Comparison of ENCODE assay signal across 18 mouse cellular contexts in the genomic region with DNA sequence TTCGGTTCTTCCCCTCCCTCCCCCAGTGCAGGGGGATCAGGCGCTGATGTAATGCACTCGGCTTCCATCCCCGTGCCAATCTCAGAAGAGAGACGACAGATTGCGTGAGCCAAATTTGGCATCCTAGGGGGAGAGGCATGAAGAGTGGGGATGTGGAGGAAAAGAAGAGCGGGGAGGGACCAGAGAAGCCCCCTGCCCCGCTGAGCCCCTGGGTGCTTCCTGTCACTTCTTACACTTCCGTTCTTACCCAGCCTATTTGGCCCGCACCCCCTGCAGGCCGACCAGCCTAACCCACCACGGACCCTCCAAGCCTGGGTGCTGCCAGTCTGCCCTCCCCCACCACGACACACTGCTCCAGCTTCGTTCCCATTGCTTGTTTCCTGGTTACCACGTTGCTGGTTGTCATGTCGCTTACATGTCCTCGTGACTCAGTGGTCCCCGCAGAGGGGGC. TPM values are rescaled to one million over a fixed set of nuclear protein-coding genes. Genes with fewer than 3 reads are reported as not detected.
A peak's percentile ranks its signal among the peaks of the same experiment; 100 is the strongest.
DNase-seq lines count a peak whose midpoint lies in the region; ATAC-seq lines count a peak whose summit lies in the region.
"Had no signal": no experiment of that assay in that cellular context is flagged by ENCODE, and none has a peak within 500 bp of the region (broad histone marks: within the 10 kb centered on the region; RNA-seq: fewer than 3 reads in every experiment).

No protein-coding gene starts in this region.

- WGBS in heart, embryonic 10.5 days: 14% methylated on average over 18 of the region's 18 CpGs
- WGBS in midbrain, embryonic 10.5 days: 24% methylated on average over 18 of the region's 18 CpGs
- 22% methylated on average over 18 of the region's 18 CpGs for WGBS in midbrain, embryonic 11.5 days

- DNase-seq in heart, embryonic 10.5 days (ENCODE audit: low spot score): no peak
- DNase-seq in heart, adult 18-20 months: no peak
- no peak for DNase-seq in midbrain, embryonic 10.5 days (ENCODE audit: low spot score)
- no peak for DNase-seq in midbrain, embryonic 11.5 days (ENCODE audit: low spot score, missing footprints)
- DNase-seq in layer of hippocampus, postnatal 36 days: peak; percentile 79 to 82
- DNase-seq in lung, postnatal 4 days: no peak
- no peak for DNase-seq in adrenal gland, adult 18-20 months (ENCODE audit: low spot score in 2 of 2)
- DNase-seq in urinary bladder, postnatal 4 days (ENCODE audit: low spot score in 2 of 2): no peak
- DNase-seq: gastrocnemius, postnatal 10 days; kidney, adult 18-20 months had no signal

- H3K4me3 ChIP-seq in heart, embryonic 10.5 days: peak overlapping the region; percentile 22; the same call in 1 of the 2 replicates
- H3K4me3 ChIP-seq in midbrain, embryonic 10.5 days: 0 out of 2 replicates have a peak overlapping the region, but pooled peaks have one; percentile 11
- H3K4me3 ChIP-seq in midbrain, embryonic 11.5 days (ENCODE audit: low read depth, low read length): no peak overlapping the region
- H3K4me3 ChIP-seq: embryonic facial prominence, embryonic 15.5 days; myocyte had no signal

- ATAC-seq in midbrain, embryonic 11.5 days (ENCODE audit: low FRiP score): no peak
- ATAC-seq: activated CD4-positive, CD25-positive, alpha-beta regulatory T cell, adult 4 months had no signal

- H3K9ac ChIP-seq in midbrain, embryonic 11.5 days (ENCODE audit: low read length): no peak overlapping the region
- H3K9ac ChIP-seq: embryonic facial prominence, embryonic 15.5 days had no signal

- no peaks in the 10 kb centered on the region for H3K9me3 ChIP-seq in heart, embryonic 10.5 days
- no peaks in the 10 kb centered on the region for H3K9me3 ChIP-seq in midbrain, embryonic 10.5 days (replicated peaks)
- no peaks in the 10 kb centered on the region for H3K9me3 ChIP-seq in midbrain, embryonic 11.5 days (ENCODE audit: control insufficient read depth, low read length)
- H3K9me3 ChIP-seq: embryonic facial prominence, embryonic 15.5 days had no signal

- no peak overlapping the region for H3K4me2 ChIP-seq in midbrain, embryonic 11.5 days
- H3K4me2 ChIP-seq: embryonic facial prominence, embryonic 15.5 days had no signal

- H3K4me1 ChIP-seq in heart, embryonic 10.5 days: peaks cover 74% of the 10 kb centered on the region
- peaks cover 46% of the 10 kb centered on the region for H3K4me1 ChIP-seq in midbrain, embryonic 10.5 days
- peaks cover 4% of the 10 kb centered on the region for H3K4me1 ChIP-seq in midbrain, embryonic 11.5 days (ENCODE audit: control insufficient read depth, insufficient read depth, low read length)

- no peaks in the 10 kb centered on the region for H3K36me3 ChIP-seq in heart, embryonic 10.5 days
- no peaks in the 10 kb centered on the region for H3K36me3 ChIP-seq in midbrain, embryonic 10.5 days
- no peaks in the 10 kb centered on the region for H3K36me3 ChIP-seq in midbrain, embryonic 11.5 days (ENCODE audit: control insufficient read depth, insufficient read depth, low read length)
- H3K36me3 ChIP-seq: embryonic facial prominence, embryonic 15.5 days had no signal

- peaks cover 100% of the 10 kb centered on the region for H3K27me3 ChIP-seq in heart, embryonic 10.5 days (ENCODE audit: insufficient read depth, poor library complexity, severe bottlenecking)
- peaks cover 98% of the 10 kb centered on the region for H3K27me3 ChIP-seq in midbrain, embryonic 10.5 days (ENCODE audit: low read depth, poor library complexity, severe bottlenecking)
- H3K27me3 ChIP-seq in midbrain, embryonic 11.5 days (ENCODE audit: control insufficient read depth, insufficient read depth, low read length): peaks cover 55% of the 10 kb centered on the region

- H3K27ac ChIP-seq in heart, embryonic 10.5 days: no peak overlapping the region
- H3K27ac ChIP-seq in midbrain, embryonic 10.5 days (replicated peaks): no peak overlapping the region
- no peak overlapping the region for H3K27ac ChIP-seq in midbrain, embryonic 11.5 days (ENCODE audit: low read depth, low read length)
- H3K27ac ChIP-seq: embryonic facial prominence, embryonic 15.5 days; macrophage had no signal

RNA-seq across cellular contexts. Expression of gene Kcnj4, which starts 2.1 kb away (rescaled TPM):
- 0.06 TPM in 1 of 2 replicates, not detected in the other for polyA plus RNA-seq in heart, embryonic 10.5 days (2016; fragmentation: Nextera tagmentation; extraction: Ambion mirVana)
- total RNA-seq in heart, adult 18-20 months (2021): 1 to 10 TPM; 1.4 to 1.5 TPM
- polyA plus RNA-seq in midbrain, embryonic 10.5 days (2016; fragmentation: Nextera tagmentation; extraction: Ambion mirVana): 0.05 TPM in 1 of 2 replicates, not detected in the other
- polyA plus RNA-seq in midbrain, embryonic 11.5 days (2014; fragmentation: Nextera tagmentation; extraction: Ambion mirVana): not detected in 2 replicates
- total RNA-seq in layer of hippocampus, postnatal 36 days (2021): 10 to 100 TPM; 69.5 to 75.8 TPM
- under 1 TPM in 1 of 2 experiments, not detected in 1; 0.42 TPM for total RNA-seq in adrenal gland, adult 18-20 months (2021)
- total RNA-seq: MEL had no signal
- polyA plus RNA-seq: activated CD4-positive, CD25-positive, alpha-beta regulatory T cell, adult 4 months; hindbrain, embryonic 11.5 days; limb, embryonic 11.5 days; liver, embryonic 16.5 days; macrophage had no signal

RNA-seq across cellular contexts. Expression of gene Kdelr3, which starts 13.3 kb away (rescaled TPM):
- polyA plus RNA-seq in heart, embryonic 10.5 days (2016; fragmentation: Nextera tagmentation; extraction: Ambion mirVana): 29.8 and 40.5 TPM in 2 replicates
- 1 to 10 TPM; 3.3 to 4.3 TPM for total RNA-seq in heart, adult 18-20 months (2021)
- 15.5 and 24.2 TPM in 2 replicates for polyA plus RNA-seq in midbrain, embryonic 10.5 days (2016; fragmentation: Nextera tagmentation; extraction: Ambion mirVana)
- polyA plus RNA-seq in midbrain, embryonic 11.5 days (2014; fragmentation: Nextera tagmentation; extraction: Ambion mirVana): 14.9 and 16.4 TPM in 2 replicates
- under 1 TPM in 1 of 2 experiments, not detected in 1; 0.32 TPM for total RNA-seq in layer of hippocampus, postnatal 36 days (2021)
- 1 to 10 TPM; 1.6 to 4.0 TPM for total RNA-seq in adrenal gland, adult 18-20 months (2021)
- polyA plus RNA-seq: macrophage had no signal

RNA-seq across cellular contexts. Expression of gene Ddx17, which starts 43.6 kb away (rescaled TPM):
- 33.3 and 37.5 TPM in 2 replicates for polyA plus RNA-seq in heart, embryonic 10.5 days (2016; fragmentation: Nextera tagmentation; extraction: Ambion mirVana)
- 10 to 100 TPM; 69.9 to 83.9 TPM for total RNA-seq in heart, adult 18-20 months (2021)
- polyA plus RNA-seq in midbrain, embryonic 10.5 days (2016; fragmentation: Nextera tagmentation; extraction: Ambion mirVana): 43.5 and 48.1 TPM in 2 replicates
- polyA plus RNA-seq in midbrain, embryonic 11.5 days (2014; fragmentation: Nextera tagmentation; extraction: Ambion mirVana): 81.9 and 82.6 TPM in 2 replicates
- total RNA-seq in layer of hippocampus, postnatal 36 days (2021): 100 to 1,000 TPM; 311 to 331 TPM
- 100 to 1,000 TPM; 263 to 265 TPM for total RNA-seq in adrenal gland, adult 18-20 months (2021)

RNA-seq across cellular contexts. Expression of gene Csnk1e, which starts 47.5 kb away (rescaled TPM):
- polyA plus RNA-seq in heart, embryonic 10.5 days (2016; fragmentation: Nextera tagmentation; extraction: Ambion mirVana): 87.9 and 102 TPM in 2 replicates
- 10 to 100 TPM; 40.2 to 44.3 TPM for total RNA-seq in heart, adult 18-20 months (2021)
- polyA plus RNA-seq in midbrain, embryonic 10.5 days (2016; fragmentation: Nextera tagmentation; extraction: Ambion mirVana): 128 and 162 TPM in 2 replicates
- polyA plus RNA-seq in midbrain, embryonic 11.5 days (2014; fragmentation: Nextera tagmentation; extraction: Ambion mirVana): 175 and 182 TPM in 2 replicates
- 100 to 1,000 TPM; 111 to 120 TPM for total RNA-seq in layer of hippocampus, postnatal 36 days (2021)
- total RNA-seq in adrenal gland, adult 18-20 months (2021): 10 to 100 TPM; 69.2 to 80.6 TPM

Comparison
In these comparisons a context has a peak if more than half of its experiments do, and no peak if none do; other contexts are left out.
1. DNase-seq: peak in layer of hippocampus, postnatal 36 days (2 of 2); none in heart, embryonic 10.5 days (single experiment), heart, adult 18-20 months (0 of 2), midbrain, embryonic 10.5 days (single experiment), midbrain, embryonic 11.5 days (single experiment), lung, postnatal 4 days (0 of 2), adrenal gland, adult 18-20 months (0 of 2) and urinary bladder, postnatal 4 days (0 of 2).
2. RNA of gene Kcnj4, which starts 2.1 kb away (total RNA-seq): 69.5 to 75.8 TPM in layer of hippocampus, postnatal 36 days; 1.4 to 1.5 TPM in heart, adult 18-20 months and 0.42 TPM in adrenal gland, adult 18-20 months; every median in the first group is over 10 times any median in the second.